Mouse (Mus musculus) CH12.LX (cell line): ENCODE results near the gene Pan3.

Experiments
- BHLHE40 ChIP-seq: IDR thresholded peaks from 2 replicates; pipeline ENCODE4 v1.6.1; 2011; ENCODE audit warnings: mild to moderate bottlenecking, low read depth, low read length, improper control_type of control experiment
- CTCF ChIP-seq, 2 experiments: IDR thresholded peaks in 1 of 2; conservative IDR thresholded peaks in 1 of 2; 2 replicates each; pipeline ENCODE4 v1.5.1; 2011 to 2012; ENCODE audit warnings: low read depth in 2 of 2, low read length in 2 of 2, improper control_type of control experiment in 1 of 2, inconsistent platforms in 1 of 2, mild to moderate bottlenecking in 1 of 2, moderate library complexity in 1 of 2
- GABPA ChIP-seq: IDR thresholded peaks from 2 replicates; pipeline ENCODE4 v1.6.1; 2012; ENCODE audit warnings: low read depth, low read length, improper control_type of control experiment, inconsistent platforms; ENCODE audit not compliant: insufficient replicate concordance
- NRF1 ChIP-seq: IDR thresholded peaks from 2 replicates; pipeline ENCODE4 v1.6.1; 2014; ENCODE audit warnings: low read depth, mild to moderate bottlenecking, inconsistent platforms, low read length, improper control_type of control experiment, moderate library complexity
- POLR2A ChIP-seq: IDR thresholded peaks from 2 replicates; pipeline ENCODE4 v1.6.1; 2011; ENCODE audit warnings: low read depth, mild to moderate bottlenecking, improper control_type of control experiment, low read length
- POLR2AphosphoS2 ChIP-seq: IDR thresholded peaks from 2 replicates; pipeline ENCODE4 v1.6.1; 2011; ENCODE audit warnings: low read depth, low read length, improper control_type of control experiment
- RAD21 ChIP-seq: IDR thresholded peaks from 2 replicates; pipeline ENCODE4 v1.6.1; 2011; ENCODE audit warnings: low read depth, mild to moderate bottlenecking, low read length, improper control_type of control experiment, moderate library complexity
- RCOR1 ChIP-seq: conservative IDR thresholded peaks from 2 replicates; pipeline ENCODE4 v1.6.1; 2012; ENCODE audit warnings: low read depth, mild to moderate bottlenecking, inconsistent platforms, low read length, improper control_type of control experiment
- SMC3 ChIP-seq: IDR thresholded peaks from 2 replicates; pipeline ENCODE4 v1.6.1; 2011; ENCODE audit warnings: low read depth, low read length, improper control_type of control experiment
- ZC3H11A ChIP-seq: IDR thresholded peaks from 2 replicates; pipeline ENCODE4 v1.6.1; 2012; ENCODE audit warnings: low read depth, mild to moderate bottlenecking, inconsistent platforms, low read length, improper control_type of control experiment

GRCm38 (mm10) chr5:147494388-147494787, 64.4 kb downstream of the Pan3 start:
- TF ChIP-seq CTCF (conservative IDR thresholded peaks at IDR 0.05 in 1 of 2, IDR thresholded peaks at IDR 0.05 in 1 of 2; ENCODE audit: low read depth in 2 of 2, low read length in 2 of 2) (no peak), POLR2A (no peak), NRF1 (no peak), SMC3 (no peak), POLR2AphosphoS2 (no peak), GABPA (no peak), RCOR1 (no peak), BHLHE40 (no peak), ZC3H11A (no peak), RAD21 (no peak)
